Mouse (Mus musculus) A20 (cell line): Measurements from ENCODE around the gene Fam43b.

ENCODE experiments used
- DNase-seq: peaks from one replicate; pipeline ENCODE4 v3.0.0-alpha.2; 2011; ENCODE audit warnings: low read depth, low spot score

The Fam43b gene

DNA sequence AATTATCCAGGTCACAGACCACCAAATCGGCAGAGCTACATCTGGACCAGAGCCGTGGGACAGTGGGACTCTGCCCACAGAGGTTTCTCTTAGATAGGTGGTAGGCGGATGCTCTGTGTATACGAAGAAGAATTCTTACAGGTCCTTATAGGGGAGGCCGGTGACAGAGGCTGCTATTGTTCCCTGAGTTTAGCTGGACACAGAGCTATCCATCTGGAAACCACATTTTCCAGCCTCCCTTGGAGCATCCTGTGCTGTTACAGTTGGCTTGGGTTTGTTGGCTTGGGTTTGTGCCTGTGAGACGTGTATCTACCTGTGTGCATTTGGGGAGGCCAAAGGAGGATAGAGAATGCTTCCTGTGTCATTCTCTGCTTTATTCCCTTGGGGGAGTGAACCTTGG is 43.6 kb downstream of the Fam43b start:
- DNase-seq: no peak

GRCm38 (mm10) chr4:138351821-138352220 is 44.5 kb downstream of the Fam43b start:
- no peak for DNase-seq

GRCm38 (mm10) chr4:138348716-138349115 is 47.6 kb downstream of the Fam43b start:
- DNase-seq: no peak

GRCm38 (mm10) chr4:138347280-138347679 is 49.0 kb downstream of the Fam43b start:
- DNase-seq: no peak

DNA sequence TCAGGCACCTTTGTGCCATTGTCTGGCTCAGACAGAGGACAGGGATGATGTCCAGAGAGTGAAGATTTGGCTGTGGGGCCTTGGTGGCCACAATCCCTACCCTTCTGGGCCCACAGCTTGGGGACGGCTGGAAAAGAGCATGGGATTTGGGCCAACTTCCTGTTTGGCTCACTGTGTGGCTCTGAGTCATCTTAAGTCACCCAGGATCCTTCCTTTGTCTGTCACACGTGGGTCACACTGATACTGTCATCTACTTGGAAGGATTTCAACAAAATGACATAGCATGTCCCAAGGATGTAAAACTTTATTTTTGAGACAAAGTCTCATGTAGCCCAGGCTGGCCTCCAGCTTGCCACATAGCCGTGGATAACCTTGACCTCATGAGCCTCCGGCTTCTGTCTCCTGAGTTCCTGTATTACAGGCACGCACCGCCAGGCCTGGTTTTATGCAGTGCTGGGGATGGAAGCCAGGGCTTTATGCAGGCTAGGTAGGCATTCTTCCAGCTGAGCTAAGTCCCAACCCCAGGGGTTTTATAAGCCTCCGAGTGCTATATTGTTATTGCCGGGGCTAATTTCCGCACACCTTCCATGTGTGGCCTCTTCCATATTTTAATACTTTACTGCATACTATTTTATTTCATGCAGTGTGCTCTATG is 51.3 kb downstream of the Fam43b start:
- DNase-seq: no peak
